ENCODE assay signal across 4 mouse cellular contexts in the genomic region with DNA sequence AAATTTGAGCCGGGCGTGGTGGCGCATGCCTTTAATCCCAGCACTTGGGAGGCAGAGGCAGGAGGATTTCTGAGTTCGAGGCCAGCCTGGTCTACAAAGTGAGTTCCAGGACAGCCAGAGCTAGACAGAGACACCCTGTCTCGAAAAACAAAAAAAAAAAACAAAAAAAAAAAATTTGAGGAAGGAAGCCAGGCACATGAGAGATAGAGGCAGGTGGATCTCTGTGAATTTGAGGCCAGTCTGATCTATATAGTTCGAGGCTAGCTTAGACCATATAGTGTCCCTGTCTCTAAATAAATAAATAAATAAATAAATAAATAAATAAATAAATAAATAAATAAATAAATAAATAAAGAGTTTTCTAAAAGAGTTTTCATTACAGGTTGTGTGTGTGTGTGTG. TPM values are rescaled to one million over a fixed set of nuclear protein-coding genes. Genes with fewer than 3 reads are reported as not detected.
DNase-seq lines count a peak whose midpoint lies in the region; ATAC-seq and TF ChIP-seq lines count a peak whose summit lies in the region.
"Not testable (repeated sequence)": the region's sequence is repeated elsewhere in the genome, so short reads cannot be mapped to it uniquely, and the experiment has no call there.

No protein-coding gene starts in this region.

- H3K4me2 ChIP-seq in embryonic facial prominence, embryonic 13.5 days; liver, embryonic 13.5 days; liver, postnatal 0 days (ENCODE audit: low read depth, low read length): not testable (repeated sequence)
- peak overlapping the region; percentile 65 for H3K4me2 ChIP-seq in liver, embryonic 15.5 days

- ATAC-seq in embryonic facial prominence, embryonic 13.5 days (ENCODE audit: insufficient number of reproducible peaks, insufficient read depth, low FRiP score, low TSS enrichment, low read depth) = 0 out of 2 replicates have a peak, but pooled peaks have one; percentile 40
- ATAC-seq in liver, embryonic 13.5 days (ENCODE audit: low read depth); liver, embryonic 15.5 days (ENCODE audit: insufficient read depth); liver, postnatal 0 days: not testable (repeated sequence)

- WGBS in embryonic facial prominence, embryonic 13.5 days = 90% methylated on average over 6 of the region's 6 CpGs
- 66% methylated on average over 6 of the region's 6 CpGs for WGBS in liver, embryonic 13.5 days (ENCODE audit: insufficient replicate concordance)
- 60% methylated on average over 6 of the region's 6 CpGs for WGBS in liver, embryonic 15.5 days (ENCODE audit: insufficient replicate concordance)
- WGBS in liver, postnatal 0 days (ENCODE audit: insufficient replicate concordance) = 72% methylated on average over 6 of the region's 6 CpGs

- TF ChIP-seq CTCF in liver, postnatal 0 days (IDR thresholded peaks at IDR 0.05; ENCODE audit: low read depth) = not testable (repeated sequence)

- not testable (repeated sequence) for TF ChIP-seq EP300 in liver, postnatal 0 days (IDR thresholded peaks at IDR 0.05; ENCODE audit: low read depth)

- not testable (repeated sequence) for H3K9me3 ChIP-seq in embryonic facial prominence, embryonic 13.5 days; liver, embryonic 13.5 days (replicated peaks); liver, embryonic 15.5 days (replicated peaks); liver, postnatal 0 days (ENCODE audit: low read length)

- not testable (repeated sequence) for H3K4me3 ChIP-seq in embryonic facial prominence, embryonic 13.5 days; liver, embryonic 13.5 days (replicated peaks); liver, embryonic 15.5 days (replicated peaks); liver, postnatal 0 days (ENCODE audit: low read depth, low read length)

- DNase-seq in liver, embryonic 13.5 days; liver, postnatal 0 days: not testable (repeated sequence)

- H3K36me3 ChIP-seq in embryonic facial prominence, embryonic 13.5 days = peaks cover 10% of the 10 kb centered on the region
- peaks cover 12% of the 10 kb centered on the region for H3K36me3 ChIP-seq in liver, embryonic 13.5 days
- H3K36me3 ChIP-seq in liver, embryonic 15.5 days (replicated peaks) = peaks cover 18% of the 10 kb centered on the region
- not testable (repeated sequence) for H3K36me3 ChIP-seq in liver, postnatal 0 days (replicated peaks; ENCODE audit: insufficient read depth, low read length)

- H3K9ac ChIP-seq in embryonic facial prominence, embryonic 13.5 days; liver, embryonic 13.5 days; liver, embryonic 15.5 days; liver, postnatal 0 days (replicated peaks): not testable (repeated sequence)

- not testable (repeated sequence) for H3K27ac ChIP-seq in embryonic facial prominence, embryonic 13.5 days
- peak overlapping the region; percentile 99 for H3K27ac ChIP-seq in liver, embryonic 13.5 days
- H3K27ac ChIP-seq in liver, embryonic 15.5 days (replicated peaks) = peak overlapping the region; percentile 99
- peak overlapping the region; percentile 34; the same call in 1 of the 2 replicates for H3K27ac ChIP-seq in liver, postnatal 0 days (ENCODE audit: low read depth)

- not testable (repeated sequence) for H3K4me1 ChIP-seq in embryonic facial prominence, embryonic 13.5 days
- peaks cover 39% of the 10 kb centered on the region for H3K4me1 ChIP-seq in liver, embryonic 13.5 days (replicated peaks)
- H3K4me1 ChIP-seq in liver, embryonic 15.5 days (replicated peaks) = peaks cover 45% of the 10 kb centered on the region
- peaks cover 12% of the 10 kb centered on the region for H3K4me1 ChIP-seq in liver, postnatal 0 days (ENCODE audit: insufficient read depth)

- H3K27me3 ChIP-seq in embryonic facial prominence, embryonic 13.5 days; liver, embryonic 13.5 days; liver, embryonic 15.5 days; liver, postnatal 0 days (ENCODE audit: insufficient read depth, low read length): not testable (repeated sequence)

RNA-seq across cellular contexts. Expression of a gene that starts 39.0 kb away (rescaled TPM):
- 439 and 458 TPM in 2 replicates for polyA plus RNA-seq in embryonic facial prominence, embryonic 13.5 days (2015; fragmentation: Nextera tagmentation; extraction: Ambion mirVana)
- polyA plus RNA-seq in liver, embryonic 13.5 days (2015; fragmentation: Nextera tagmentation; extraction: Ambion mirVana) = 178 and 188 TPM in 2 replicates
- 155 and 162 TPM in 2 replicates for polyA plus RNA-seq in liver, embryonic 15.5 days (2015; fragmentation: Nextera tagmentation; extraction: Ambion mirVana)
- 162 and 173 TPM in 2 replicates for polyA plus RNA-seq in liver, postnatal 0 days (2015; fragmentation: Nextera tagmentation; extraction: Ambion mirVana)

RNA-seq across cellular contexts. Expression of a gene that starts 55.4 kb away (rescaled TPM):
- polyA plus RNA-seq in embryonic facial prominence, embryonic 13.5 days (2015; fragmentation: Nextera tagmentation; extraction: Ambion mirVana) = 48.4 and 51.3 TPM in 2 replicates
- polyA plus RNA-seq in liver, embryonic 13.5 days (2015; fragmentation: Nextera tagmentation; extraction: Ambion mirVana) = 35.0 and 42.2 TPM in 2 replicates
- polyA plus RNA-seq in liver, embryonic 15.5 days (2015; fragmentation: Nextera tagmentation; extraction: Ambion mirVana) = 35.7 and 37.5 TPM in 2 replicates
- polyA plus RNA-seq in liver, postnatal 0 days (2015; fragmentation: Nextera tagmentation; extraction: Ambion mirVana) = 12.1 and 15.3 TPM in 2 replicates
